Mouse (Mus musculus): ENCODE data around the gene Abcc9. TPM values are rescaled to one million over a fixed set of nuclear protein-coding genes. Genes with fewer than 3 reads are reported as not detected.

Abcc9 gene
- polyA plus RNA-seq, 1 experiment from 2014 or later: 2.8 TPM

DNA sequence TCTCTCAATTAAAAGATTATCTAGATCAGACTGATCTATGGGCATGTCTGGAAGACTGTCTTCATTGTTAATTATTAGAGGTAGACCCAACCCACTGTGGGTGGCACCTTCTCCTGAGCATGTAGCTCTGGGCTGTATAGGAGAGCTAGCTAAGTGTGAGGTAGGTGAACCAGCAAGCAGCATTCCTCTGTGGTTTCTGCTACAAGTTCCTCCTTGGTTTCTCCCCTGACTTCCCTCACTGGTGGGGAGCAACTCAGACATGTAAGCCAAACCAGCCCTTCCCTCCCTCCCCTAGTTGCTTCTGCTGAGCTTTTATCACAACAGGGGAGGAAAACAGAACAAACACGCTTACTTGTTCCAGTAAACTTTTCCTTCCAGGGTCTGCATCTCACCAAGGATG, 49.9 kb downstream of the Abcc9 start:
- no peaks in the 10 kb centered on the region for H3K9me3 ChIP-seq (ENCODE audit: control insufficient read depth, low read length)
- no peaks in the 10 kb centered on the region for H3K4me1 ChIP-seq (ENCODE audit: control insufficient read depth, insufficient read depth, low read depth, low read length)
- H3K27ac ChIP-seq (ENCODE audit: low read depth, low read length): no peak overlapping the region
- no peak overlapping the region for H3K9ac ChIP-seq (ENCODE audit: low read depth, low read length)
- no peaks in the 10 kb centered on the region for H3K27me3 ChIP-seq (replicated peaks; ENCODE audit: control insufficient read depth, insufficient read depth, low read length)
- H3K36me3 ChIP-seq (ENCODE audit: control insufficient read depth, insufficient read depth, low read length): no peaks in the 10 kb centered on the region
- 81% methylated on average over 1 of the region's 1 CpGs for WGBS
- ATAC-seq: no peak
- H3K4me2 ChIP-seq (ENCODE audit: low read length): no peak overlapping the region
- no peak overlapping the region for H3K4me3 ChIP-seq (ENCODE audit: low read length)

DNA sequence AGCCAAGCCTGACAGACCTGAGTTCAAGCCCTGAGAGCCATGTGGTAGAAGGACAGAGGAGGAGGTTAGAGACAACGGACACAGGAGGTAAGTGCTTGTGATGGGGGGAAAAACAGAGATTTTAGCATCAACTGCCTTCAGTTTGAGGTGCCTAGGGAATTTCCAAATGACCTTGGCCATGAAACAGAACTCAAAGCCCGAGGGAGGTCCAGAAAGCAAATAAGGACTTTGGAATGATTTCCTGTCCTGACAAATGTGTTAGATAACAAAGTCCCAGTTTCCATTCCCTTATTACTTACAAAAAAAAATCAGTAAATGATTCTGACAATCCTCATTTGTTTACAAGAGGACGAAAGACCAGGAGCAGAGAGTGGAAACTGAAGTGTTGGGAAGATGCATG, 52.8 kb downstream of the Abcc9 start:
- no peaks in the 10 kb centered on the region for H3K9me3 ChIP-seq (ENCODE audit: control insufficient read depth, low read length)
- H3K4me3 ChIP-seq (ENCODE audit: low read length): no peak overlapping the region
- no peak overlapping the region for H3K27ac ChIP-seq (ENCODE audit: low read depth, low read length)
- no peak overlapping the region for H3K4me2 ChIP-seq (ENCODE audit: low read length)
- H3K4me1 ChIP-seq (ENCODE audit: control insufficient read depth, insufficient read depth, low read depth, low read length): no peaks in the 10 kb centered on the region
- WGBS: 84% methylated on average over 3 of the region's 3 CpGs
- no peaks in the 10 kb centered on the region for H3K27me3 ChIP-seq (replicated peaks; ENCODE audit: control insufficient read depth, insufficient read depth, low read length)
- H3K36me3 ChIP-seq (ENCODE audit: control insufficient read depth, insufficient read depth, low read length): no peaks in the 10 kb centered on the region
- H3K9ac ChIP-seq (ENCODE audit: low read depth, low read length): no peak overlapping the region
- no peak for ATAC-seq

DNA sequence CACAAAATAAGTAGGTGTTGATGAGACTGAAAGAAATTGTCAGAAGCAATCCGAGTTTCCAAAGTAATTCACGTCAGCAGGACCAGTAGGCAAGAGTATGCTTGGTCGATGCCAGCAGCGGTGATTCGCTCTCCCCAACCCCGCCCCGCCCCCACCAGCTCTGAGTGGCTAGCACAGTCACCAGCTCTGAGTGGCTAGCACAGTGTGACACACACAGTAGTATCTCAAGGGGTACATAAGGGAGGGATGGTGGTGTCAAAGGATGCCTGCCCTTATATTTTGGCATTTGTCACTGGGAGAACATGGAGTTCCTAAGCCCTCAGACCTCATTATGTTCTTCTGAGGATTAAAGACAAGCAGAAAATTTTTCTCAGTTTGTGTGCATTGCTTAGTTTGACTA, 56.6 kb downstream of the Abcc9 start:
- Histone ChIP-seq H3K4me2 (ENCODE audit: low read length) (no peak overlapping the region), H3K9ac (ENCODE audit: low read depth, low read length) (no peak overlapping the region), H3K4me3 (ENCODE audit: low read length) (no peak overlapping the region), H3K36me3 (ENCODE audit: control insufficient read depth, insufficient read depth, low read length) (no peaks in the 10 kb centered on the region), H3K27ac (ENCODE audit: low read depth, low read length) (no peak overlapping the region), H3K4me1 (ENCODE audit: control insufficient read depth, insufficient read depth, low read depth, low read length) (no peaks in the 10 kb centered on the region), H3K9me3 (ENCODE audit: control insufficient read depth, low read length) (no peaks in the 10 kb centered on the region), H3K27me3 (replicated peaks; ENCODE audit: control insufficient read depth, insufficient read depth, low read length) (no peaks in the 10 kb centered on the region)
- 83% methylated on average over 7 of the region's 7 CpGs for WGBS
- no peak for ATAC-seq

DNA sequence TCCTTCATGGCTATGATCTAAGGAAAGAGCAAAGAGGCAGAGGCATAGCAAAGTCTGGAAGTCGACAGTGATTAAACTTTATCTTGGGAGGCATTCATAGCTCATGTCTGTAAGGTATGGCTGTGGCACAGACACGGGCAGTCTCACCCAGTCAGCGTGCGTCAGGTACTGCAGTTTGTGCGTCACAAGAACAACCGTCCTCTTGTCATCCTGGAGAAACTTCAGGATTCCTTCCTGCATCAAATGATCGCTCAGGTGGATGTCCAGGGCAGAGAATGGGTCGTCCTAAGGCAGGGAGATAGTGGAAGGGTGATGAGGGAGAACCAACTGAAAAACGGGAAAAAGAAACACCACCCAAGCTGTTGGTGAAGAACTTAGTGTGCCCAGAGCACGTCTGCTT, 62.8 kb downstream of the Abcc9 start:
- H3K9me3 ChIP-seq (ENCODE audit: control insufficient read depth, low read length): no peaks in the 10 kb centered on the region
- 89% methylated on average over 10 of the region's 10 CpGs for WGBS
- H3K27ac ChIP-seq (ENCODE audit: low read depth, low read length): no peak overlapping the region
- no peak overlapping the region for H3K4me3 ChIP-seq (ENCODE audit: low read length)
- no peak overlapping the region for H3K4me2 ChIP-seq (ENCODE audit: low read length)
- H3K9ac ChIP-seq (ENCODE audit: low read depth, low read length): no peak overlapping the region
- H3K36me3 ChIP-seq (ENCODE audit: control insufficient read depth, insufficient read depth, low read length): no peaks in the 10 kb centered on the region
- H3K27me3 ChIP-seq (replicated peaks; ENCODE audit: control insufficient read depth, insufficient read depth, low read length): no peaks in the 10 kb centered on the region
- H3K4me1 ChIP-seq (ENCODE audit: control insufficient read depth, insufficient read depth, low read depth, low read length): no peaks in the 10 kb centered on the region
- ATAC-seq: no peak

DNA sequence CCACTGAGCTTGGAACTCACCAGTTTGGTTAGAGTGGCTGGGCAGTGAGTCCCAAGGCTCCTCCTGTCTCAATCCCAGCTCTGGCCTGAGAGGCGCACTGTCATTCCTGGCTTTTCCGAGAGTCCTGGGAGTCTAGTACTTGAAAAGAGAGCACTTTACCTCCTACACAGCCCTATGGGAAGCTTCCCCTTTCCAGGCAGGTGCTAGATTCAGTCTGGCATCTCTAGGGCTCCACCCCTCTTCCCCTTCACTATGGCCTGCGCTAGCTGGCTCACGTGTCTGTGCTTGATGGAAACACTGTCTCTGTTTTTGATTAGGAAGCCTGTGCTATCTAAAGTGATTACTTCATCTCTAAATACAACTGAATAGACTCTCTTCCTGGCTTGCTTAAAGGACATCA, 66.5 kb downstream of the Abcc9 start:
- no peak overlapping the region for H3K4me3 ChIP-seq (ENCODE audit: low read length)
- H3K9ac ChIP-seq (ENCODE audit: low read depth, low read length): no peak overlapping the region
- H3K36me3 ChIP-seq (ENCODE audit: control insufficient read depth, insufficient read depth, low read length): no peaks in the 10 kb centered on the region
- H3K27ac ChIP-seq (ENCODE audit: low read depth, low read length): no peak overlapping the region
- no peaks in the 10 kb centered on the region for H3K9me3 ChIP-seq (ENCODE audit: control insufficient read depth, low read length)
- 71% methylated on average over 4 of the region's 4 CpGs for WGBS
- no peak for ATAC-seq
- H3K4me2 ChIP-seq (ENCODE audit: low read length): no peak overlapping the region
- H3K27me3 ChIP-seq (replicated peaks; ENCODE audit: control insufficient read depth, insufficient read depth, low read length): no peaks in the 10 kb centered on the region
- no peaks in the 10 kb centered on the region for H3K4me1 ChIP-seq (ENCODE audit: control insufficient read depth, insufficient read depth, low read depth, low read length)

DNA sequence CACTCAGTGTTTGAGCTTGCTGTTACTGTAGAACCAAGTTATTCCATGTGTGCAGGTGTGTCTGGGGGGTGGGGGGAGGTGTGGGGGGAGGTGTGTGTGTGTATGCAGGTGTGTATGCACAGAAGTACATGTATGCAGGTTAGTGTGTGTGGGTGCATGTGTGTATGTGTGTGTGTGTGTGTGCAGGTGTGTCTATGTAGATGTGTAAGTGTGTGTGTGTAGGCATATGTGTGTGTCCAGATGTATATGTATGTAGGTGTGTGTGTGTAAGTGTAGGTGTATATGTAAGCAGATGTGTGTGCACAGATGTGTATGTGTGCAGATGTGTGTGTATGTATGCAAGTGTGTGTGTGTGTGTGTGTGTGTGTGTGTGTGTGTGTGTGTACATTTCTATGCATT, 66.9 kb downstream of the Abcc9 start:
- H3K27ac ChIP-seq (ENCODE audit: low read depth, low read length): no peak overlapping the region

DNA sequence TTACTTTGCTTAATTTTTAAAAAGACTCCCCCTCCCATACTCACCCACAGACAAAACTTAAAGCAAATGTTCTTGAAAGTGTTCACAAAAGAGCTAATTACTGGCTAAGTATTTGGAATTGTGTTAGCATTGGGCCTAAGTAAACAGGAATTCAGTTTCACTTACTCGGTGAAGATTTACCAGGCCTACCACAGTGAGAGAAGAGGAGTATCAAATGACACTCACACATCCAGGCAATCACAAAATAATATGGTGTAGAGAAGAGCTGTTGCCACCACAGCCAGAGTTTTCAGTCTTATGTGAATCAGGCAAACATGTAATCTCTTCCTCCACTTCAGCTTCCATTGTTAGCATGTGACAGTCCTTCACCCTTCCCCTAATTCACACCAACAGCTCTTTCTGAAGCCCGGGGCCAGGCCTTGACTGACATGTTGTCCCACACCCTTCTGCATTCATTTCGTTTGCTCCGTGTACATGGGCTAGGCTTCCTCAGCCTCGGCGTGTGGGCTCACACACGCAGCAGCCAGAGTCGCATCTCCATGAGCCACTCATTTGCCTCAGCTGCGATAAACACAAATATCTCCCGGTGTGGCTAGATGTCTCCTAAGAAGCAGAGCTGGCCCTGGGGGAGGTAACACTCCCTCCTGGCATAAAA, 67.5 kb downstream of the Abcc9 start:
- WGBS: 74% methylated on average over 10 of the region's 10 CpGs
- H3K9me3 ChIP-seq (ENCODE audit: control insufficient read depth, low read length): no peaks in the 10 kb centered on the region
- ATAC-seq: no peak

More for the DNA sequence above, 66.9 kb downstream of the Abcc9 start:
- Histone ChIP-seq H3K4me3 (ENCODE audit: low read length) (no peak overlapping the region), H3K27me3 (replicated peaks; ENCODE audit: control insufficient read depth, insufficient read depth, low read length) (no peaks in the 10 kb centered on the region), H3K4me2 (ENCODE audit: low read length) (no peak overlapping the region), H3K9ac (ENCODE audit: low read depth, low read length) (no peak overlapping the region), H3K36me3 (ENCODE audit: control insufficient read depth, insufficient read depth, low read length) (no peaks in the 10 kb centered on the region), H3K4me1 (ENCODE audit: control insufficient read depth, insufficient read depth, low read depth, low read length) (no peaks in the 10 kb centered on the region), H3K9me3 (ENCODE audit: control insufficient read depth, low read length) (no peaks in the 10 kb centered on the region)
- no peak for ATAC-seq

DNA sequence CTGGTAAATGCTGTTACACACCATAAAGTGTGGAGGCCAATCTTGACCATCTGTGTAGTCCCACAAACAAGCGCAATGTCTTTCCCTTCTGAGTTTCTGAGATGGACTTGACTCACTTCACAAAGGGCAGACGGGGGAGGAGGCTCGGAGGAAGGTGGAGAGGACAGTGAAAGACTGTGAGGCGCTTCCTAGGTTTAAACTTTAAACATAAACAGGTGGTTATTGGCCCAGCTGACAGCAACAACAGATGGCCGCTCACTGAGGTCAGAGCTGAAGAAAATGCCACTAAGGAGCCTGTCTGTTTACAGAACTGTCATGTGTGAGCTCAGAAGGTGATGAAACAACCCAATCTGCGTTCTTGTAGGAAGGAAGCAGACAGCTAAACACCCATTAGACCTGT, 78.8 kb downstream of the Abcc9 start:
- no peak for ATAC-seq
- Histone ChIP-seq H3K4me2 (ENCODE audit: low read length) (no peak overlapping the region), H3K4me3 (ENCODE audit: low read length) (no peak overlapping the region)

More for the DNA sequence above, 67.5 kb downstream of the Abcc9 start:
- Histone ChIP-seq H3K27ac (ENCODE audit: low read depth, low read length) (no peak overlapping the region), H3K4me3 (ENCODE audit: low read length) (no peak overlapping the region), H3K27me3 (replicated peaks; ENCODE audit: control insufficient read depth, insufficient read depth, low read length) (no peaks in the 10 kb centered on the region), H3K4me1 (ENCODE audit: control insufficient read depth, insufficient read depth, low read depth, low read length) (no peaks in the 10 kb centered on the region), H3K4me2 (ENCODE audit: low read length) (no peak overlapping the region), H3K9ac (ENCODE audit: low read depth, low read length) (no peak overlapping the region), H3K36me3 (ENCODE audit: control insufficient read depth, insufficient read depth, low read length) (no peaks in the 10 kb centered on the region)

DNA sequence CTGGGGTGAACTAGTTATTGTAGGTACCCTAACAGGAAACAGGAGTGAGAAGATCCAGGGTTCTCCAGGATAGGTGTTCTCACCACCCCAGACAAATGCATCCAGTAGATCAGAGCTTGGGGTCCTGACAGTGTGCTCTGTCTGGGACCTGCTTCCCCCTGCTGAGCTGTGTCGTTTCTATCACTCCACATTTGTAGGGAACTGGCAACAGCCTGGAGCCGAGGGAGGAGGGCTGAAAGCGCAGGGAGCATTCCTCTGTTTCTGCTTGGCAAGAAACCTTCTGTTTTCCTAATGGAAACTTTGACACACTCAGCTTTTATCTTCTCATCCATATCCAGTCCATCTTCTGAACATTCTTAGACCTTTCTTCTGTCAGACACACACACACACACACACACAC, 85.5 kb downstream of the Abcc9 start:
- Histone ChIP-seq H3K36me3 (ENCODE audit: control insufficient read depth, insufficient read depth, low read length) (no peaks in the 10 kb centered on the region), H3K4me3 (ENCODE audit: low read length) (no peak overlapping the region), H3K27ac (ENCODE audit: low read depth, low read length) (no peak overlapping the region), H3K4me1 (ENCODE audit: control insufficient read depth, insufficient read depth, low read depth, low read length) (no peaks in the 10 kb centered on the region), H3K27me3 (replicated peaks; ENCODE audit: control insufficient read depth, insufficient read depth, low read length) (no peaks in the 10 kb centered on the region), H3K4me2 (ENCODE audit: low read length) (no peak overlapping the region), H3K9ac (ENCODE audit: low read depth, low read length) (no peak overlapping the region), H3K9me3 (ENCODE audit: control insufficient read depth, low read length) (no peaks in the 10 kb centered on the region)
- WGBS: 49% methylated on average over 3 of the region's 3 CpGs
- no peak for ATAC-seq

More for the DNA sequence above, 78.8 kb downstream of the Abcc9 start:
- Histone ChIP-seq H3K4me1 (ENCODE audit: control insufficient read depth, insufficient read depth, low read depth, low read length) (no peaks in the 10 kb centered on the region), H3K9me3 (ENCODE audit: control insufficient read depth, low read length) (no peaks in the 10 kb centered on the region), H3K27me3 (replicated peaks; ENCODE audit: control insufficient read depth, insufficient read depth, low read length) (no peaks in the 10 kb centered on the region), H3K36me3 (ENCODE audit: control insufficient read depth, insufficient read depth, low read length) (no peaks in the 10 kb centered on the region), H3K27ac (ENCODE audit: low read depth, low read length) (no peak overlapping the region), H3K9ac (ENCODE audit: low read depth, low read length) (no peak overlapping the region)
- WGBS: 77% methylated on average over 6 of the region's 6 CpGs

DNA sequence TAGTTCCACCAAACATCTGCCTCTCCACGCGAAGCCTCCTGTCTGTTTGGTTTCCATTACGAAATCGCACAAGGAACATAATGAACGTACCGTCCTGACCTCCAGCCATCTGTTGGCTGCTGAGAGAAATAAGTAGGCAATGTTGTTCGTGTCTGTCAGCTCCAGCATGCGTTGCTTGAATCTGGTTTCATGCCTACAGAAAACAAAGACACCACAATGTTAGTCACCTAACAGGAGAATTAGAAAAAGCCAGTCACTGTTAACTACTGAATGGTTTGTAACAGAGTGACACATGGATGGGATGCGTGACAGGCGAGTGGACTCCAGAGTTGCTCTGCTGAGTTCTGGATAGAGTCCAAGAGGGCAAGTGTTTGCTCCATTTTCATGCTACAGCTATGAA, 87.8 kb downstream of the Abcc9 start:
- Histone ChIP-seq H3K4me2 (ENCODE audit: low read length) (no peak overlapping the region), H3K9me3 (ENCODE audit: control insufficient read depth, low read length) (no peaks in the 10 kb centered on the region), H3K27me3 (replicated peaks; ENCODE audit: control insufficient read depth, insufficient read depth, low read length) (no peaks in the 10 kb centered on the region), H3K4me1 (ENCODE audit: control insufficient read depth, insufficient read depth, low read depth, low read length) (no peaks in the 10 kb centered on the region), H3K9ac (ENCODE audit: low read depth, low read length) (no peak overlapping the region), H3K36me3 (ENCODE audit: control insufficient read depth, insufficient read depth, low read length) (no peaks in the 10 kb centered on the region), H3K4me3 (ENCODE audit: low read length) (no peak overlapping the region), H3K27ac (ENCODE audit: low read depth, low read length) (no peak overlapping the region)
- 64% methylated on average over 10 of the region's 10 CpGs for WGBS
- peak; percentile 65; the same call in 1 of the 2 replicates for ATAC-seq
